Mouse (Mus musculus): ENCODE results near the gene Picalm. TPM values are rescaled to one million over a fixed set of nuclear protein-coding genes. Genes with fewer than 3 reads are reported as not detected.
"Not testable (repeated sequence)": the region's sequence is repeated elsewhere in the genome, so short reads cannot be mapped to it uniquely, and the experiment has no call there.

Gene Picalm
- polyA plus RNA-seq, 2 experiments from 2014 or later = 49.7 to 85.7 TPM

DNA sequence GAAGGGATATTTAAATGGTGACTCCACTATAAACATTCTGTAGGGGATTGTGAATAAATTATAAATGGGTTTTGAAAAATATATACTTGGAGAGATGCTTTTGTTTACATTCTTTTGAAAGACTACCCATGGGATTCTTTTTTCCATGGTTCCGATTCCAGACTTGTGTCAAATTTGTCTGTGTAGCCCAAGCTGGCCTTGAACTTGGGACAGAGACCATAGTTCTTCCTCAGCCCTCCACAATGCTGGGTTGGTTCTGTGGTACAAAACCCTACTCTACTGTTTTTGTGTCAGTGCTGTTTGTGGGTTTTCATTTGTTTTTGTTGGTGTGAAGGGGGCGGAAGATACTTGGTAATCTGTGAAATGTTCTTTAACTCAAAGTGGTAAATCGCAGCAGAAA, 2.3 kb downstream of the Picalm start:
- ATAC-seq = no peak

DNA sequence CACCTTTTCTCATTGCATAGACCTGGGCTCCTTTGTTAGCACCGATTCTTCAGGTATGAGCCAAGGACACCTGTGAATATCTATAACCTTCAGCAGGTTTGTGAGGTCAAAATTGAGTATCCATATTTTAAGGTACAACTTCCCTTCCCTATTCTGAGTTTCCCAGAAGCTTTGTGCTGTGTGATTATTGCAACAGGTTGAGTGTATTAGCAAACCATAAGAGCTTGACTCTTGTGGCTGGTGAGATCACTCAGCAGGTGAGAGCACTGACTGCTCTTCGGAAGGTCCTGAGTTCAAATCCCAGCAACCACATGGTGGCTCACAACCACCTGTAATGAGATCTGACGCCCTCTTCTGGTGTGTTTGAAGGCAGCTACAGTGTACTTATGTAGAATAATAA, 6.7 kb downstream of the Picalm start:
- ATAC-seq = no peak

DNA sequence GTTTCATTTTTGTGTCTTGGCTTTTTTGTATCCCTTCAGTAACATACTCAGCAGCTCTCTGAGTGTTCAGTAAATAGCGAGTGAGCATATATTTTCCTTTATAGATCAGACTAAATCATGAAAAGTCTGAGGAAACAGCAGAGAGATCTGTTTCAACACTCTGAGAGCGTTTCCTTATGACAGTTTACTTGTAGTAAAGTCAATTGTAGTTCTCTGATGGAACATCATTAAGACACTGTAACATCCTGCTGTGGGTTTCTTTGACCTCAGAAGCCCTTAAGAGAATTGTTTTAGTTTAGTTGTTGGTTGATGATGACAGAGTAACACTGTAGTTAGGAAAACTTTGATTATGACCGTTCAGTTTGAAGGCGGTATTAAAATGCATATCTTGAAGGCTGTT, 8.3 kb downstream of the Picalm start:
- peak; percentile 79 for ATAC-seq

DNA sequence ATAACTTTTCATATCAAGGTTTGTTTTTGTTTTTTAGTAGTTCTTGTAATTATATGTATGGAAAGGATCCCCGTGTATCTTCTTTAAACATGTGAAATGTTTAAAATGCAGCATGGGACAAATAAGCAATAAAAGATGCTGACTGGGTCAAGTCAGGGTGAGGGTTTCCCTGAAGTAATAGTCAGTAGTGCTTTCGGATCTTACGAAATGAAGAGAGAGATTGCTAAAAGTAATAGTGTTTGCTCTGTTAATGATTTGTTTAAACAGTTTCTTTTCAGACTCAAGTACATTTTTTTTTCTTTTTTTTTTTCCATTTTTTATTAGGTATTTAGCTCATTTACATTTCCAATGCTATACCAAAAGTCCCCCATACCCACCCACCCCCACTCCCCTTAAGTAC, 10.3 kb downstream of the Picalm start:
- ATAC-seq = no peak

DNA sequence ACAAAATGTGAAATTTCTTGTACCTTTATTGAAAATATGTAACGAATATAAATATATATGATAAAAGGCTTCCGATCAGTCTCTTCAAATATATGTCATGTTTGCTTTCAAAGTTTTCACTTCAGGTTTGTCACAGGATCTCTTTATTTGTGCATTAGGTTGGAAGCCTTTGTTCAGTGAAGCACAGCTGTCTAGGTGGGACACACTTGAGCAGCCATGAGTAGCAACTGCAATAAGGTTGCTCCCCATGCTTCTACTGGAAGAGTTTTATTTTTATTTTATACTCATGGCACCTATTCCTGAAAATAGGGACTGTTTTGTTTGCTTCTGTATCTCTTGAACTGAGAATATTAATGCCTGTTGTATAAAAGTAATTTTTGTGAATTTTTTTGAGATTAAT, 14.3 kb downstream of the Picalm start:
- no peak for ATAC-seq

- no peak for ATAC-seq
Measured at GRCm38 (mm10) chr7:90144971-90145370, 15.0 kb downstream of the Picalm start.

DNA sequence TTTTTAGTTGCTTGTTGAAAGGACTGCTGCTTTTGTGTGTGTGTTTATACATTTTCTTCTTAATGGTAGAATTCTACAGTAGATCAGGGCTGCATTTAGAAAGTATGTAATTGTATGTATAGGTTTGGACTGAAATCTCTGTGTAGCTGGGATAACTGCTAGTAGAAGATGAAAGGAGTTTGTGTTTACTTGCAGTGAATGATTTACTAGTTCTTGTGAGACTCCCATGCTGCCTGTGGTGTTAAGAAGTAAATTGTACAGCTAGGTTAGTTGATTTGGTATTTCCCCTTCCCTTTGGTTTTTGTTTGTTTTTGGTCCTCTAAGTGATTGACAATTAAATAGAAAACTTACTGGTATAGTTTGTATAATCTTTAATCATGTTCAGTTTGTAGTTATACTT, 15.4 kb downstream of the Picalm start:
- ATAC-seq = no peak

DNA sequence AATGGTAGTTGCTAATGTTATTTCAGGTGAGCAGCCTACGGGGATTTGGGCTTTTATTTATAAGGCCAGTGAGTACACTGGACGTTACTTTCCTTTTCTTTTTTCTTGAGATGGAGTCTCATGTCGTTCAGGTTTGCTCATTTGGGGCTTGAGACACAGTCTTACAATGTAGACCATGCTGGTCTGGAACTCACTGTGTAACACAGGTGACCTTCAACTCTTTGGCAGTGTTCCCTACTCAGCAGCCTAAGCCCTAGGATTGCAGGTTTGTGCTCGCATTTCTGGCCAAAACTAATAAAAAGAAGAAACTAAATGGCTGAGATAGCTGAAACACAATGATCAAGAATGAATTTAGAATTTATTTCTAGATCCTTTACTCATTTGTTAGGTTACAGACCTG, 15.9 kb downstream of the Picalm start:
- ATAC-seq = no peak

GRCm38 (mm10) chr7:90146321-90146720, 16.3 kb downstream of the Picalm start:
- ATAC-seq = peak; percentile 79

- ATAC-seq = no peak
Measured at GRCm38 (mm10) chr7:90148023-90148422, 18.0 kb downstream of the Picalm start.

DNA sequence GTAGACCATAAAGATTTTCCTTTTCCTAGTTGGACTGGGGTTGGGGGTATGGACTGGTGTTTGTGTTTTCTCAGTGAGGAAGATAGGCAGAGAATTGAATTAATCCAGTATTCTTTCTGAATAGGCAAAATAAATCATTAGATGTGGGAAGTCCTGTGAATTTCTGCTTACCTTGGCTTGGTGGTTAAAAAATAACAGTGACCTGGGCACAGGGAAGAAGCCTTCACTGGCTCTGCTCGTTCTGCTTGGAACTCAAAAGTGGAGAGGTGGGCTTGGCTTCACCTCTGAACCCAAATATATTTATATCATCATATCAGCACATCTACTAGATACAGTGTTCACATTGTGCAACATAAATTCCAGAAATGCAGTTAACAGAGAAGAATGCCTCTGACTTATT, 18.5 kb downstream of the Picalm start:
- no peak for ATAC-seq

GRCm38 (mm10) chr7:90150311-90150710, 20.3 kb downstream of the Picalm start:
- ATAC-seq = peak; percentile 55

- no peak for ATAC-seq
Measured at GRCm38 (mm10) chr7:90158034-90158433, 28.0 kb downstream of the Picalm start.

DNA sequence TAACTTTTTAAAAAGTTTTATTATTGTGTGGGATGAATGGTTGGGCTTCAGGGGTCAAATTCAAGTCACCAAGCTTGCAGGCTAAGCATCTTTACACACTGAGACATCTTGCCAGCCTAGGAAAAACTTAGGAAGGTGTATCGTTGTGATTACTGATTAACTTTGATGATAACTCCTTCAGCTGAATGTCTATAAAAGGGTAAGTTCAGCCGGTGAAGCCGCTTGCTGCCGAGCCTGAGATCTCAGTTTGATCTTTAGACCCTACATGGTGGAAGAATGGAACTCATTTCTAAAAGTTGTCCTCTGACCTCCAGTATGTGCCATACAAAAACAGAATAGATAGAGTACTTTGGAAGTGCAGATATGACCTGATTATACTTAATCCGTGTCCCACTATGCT, 30.6 kb downstream of the Picalm start:
- no peak for ATAC-seq

DNA sequence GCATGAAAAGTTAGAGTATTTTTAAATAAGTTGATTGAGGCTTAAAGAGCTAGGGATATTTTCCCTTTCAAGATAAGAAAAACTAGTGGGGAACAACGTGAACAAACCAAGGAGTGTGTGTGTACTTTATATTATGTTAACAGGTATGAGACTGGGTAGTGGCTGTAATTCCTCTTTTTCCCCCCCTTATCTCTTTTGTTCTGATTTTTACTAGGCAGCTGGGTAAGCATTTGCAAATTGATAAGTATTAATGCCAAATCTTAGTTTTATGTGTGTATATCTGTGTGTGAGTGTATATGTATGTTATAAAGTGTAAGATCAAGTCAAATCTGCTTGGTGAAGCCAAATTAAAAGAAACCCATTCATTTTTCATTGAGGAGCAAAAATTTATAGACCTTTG, 34.3 kb downstream of the Picalm start:
- no peak for ATAC-seq

DNA sequence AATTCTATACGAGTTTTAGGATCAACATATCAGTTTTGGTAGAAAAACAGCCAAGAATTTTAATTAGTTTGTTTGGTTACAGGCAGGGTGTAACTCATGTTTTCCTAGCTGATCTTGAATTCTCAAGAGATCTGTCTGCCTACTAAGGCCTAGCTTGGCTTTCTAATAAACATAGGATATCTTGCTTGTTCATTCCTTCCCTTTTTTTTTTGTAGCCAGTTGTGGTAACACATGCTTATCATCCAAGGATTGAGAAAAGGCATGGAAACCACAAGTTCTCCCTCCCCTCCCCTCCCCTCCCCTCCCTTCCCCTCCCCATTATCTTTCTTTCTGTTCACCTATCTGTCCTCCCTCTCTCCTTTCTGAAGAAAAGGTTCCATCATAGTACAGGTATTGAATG, 36.0 kb downstream of the Picalm start:
- ATAC-seq = no peak

- ATAC-seq = not testable (repeated sequence)
Measured at GRCm38 (mm10) chr7:90167777-90168176, 37.8 kb downstream of the Picalm start.

- ATAC-seq = no peak
Measured at GRCm38 (mm10) chr7:90173778-90174177, 43.8 kb downstream of the Picalm start.

DNA sequence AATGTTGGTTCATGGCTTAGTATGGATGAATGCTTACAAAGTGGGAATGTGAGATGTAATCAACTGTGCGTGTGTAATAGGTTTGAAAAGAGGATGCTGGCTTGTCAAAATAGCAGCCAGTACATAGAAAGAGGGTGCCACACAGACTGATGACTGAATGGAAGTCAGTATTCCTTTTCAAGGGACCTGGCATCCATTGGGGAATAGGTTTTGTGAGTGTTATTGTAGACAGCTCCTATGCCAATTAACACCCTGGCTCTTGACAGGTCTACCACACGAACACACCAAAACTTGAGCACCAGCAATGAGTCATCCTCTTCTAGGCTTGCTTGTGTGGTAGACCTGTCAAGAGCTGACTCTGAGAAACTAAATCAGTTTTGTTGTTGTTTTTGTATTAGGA, 45.6 kb downstream of the Picalm start:
- no peak for ATAC-seq

GRCm38 (mm10) chr7:90180635-90181034, 50.6 kb downstream of the Picalm start:
- ATAC-seq = no peak

GRCm38 (mm10) chr7:90200251-90200650, 70.2 kb downstream of the Picalm start:
- no peak for ATAC-seq

- ATAC-seq = no peak
Measured at GRCm38 (mm10) chr7:90201877-90202465, 72.0 kb downstream of the Picalm start.

DNA sequence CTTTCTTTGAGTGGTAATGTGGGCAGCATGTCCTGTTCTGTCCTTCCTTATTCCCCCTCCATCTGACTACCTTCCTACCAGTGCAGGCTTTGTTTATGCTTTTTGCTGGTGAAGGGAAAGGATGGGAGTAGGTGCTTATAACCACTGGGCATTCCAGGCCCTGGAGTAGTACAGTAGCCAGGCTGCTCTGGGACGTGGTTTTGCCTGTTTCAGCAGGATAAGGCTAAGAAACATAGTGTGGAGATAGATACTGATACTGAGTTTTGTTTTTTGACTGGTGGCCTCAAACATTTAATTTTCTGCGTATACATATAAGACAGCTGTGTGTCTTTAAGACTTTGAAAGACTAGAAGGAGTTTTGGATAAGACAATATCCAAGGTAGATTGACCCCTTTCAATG, 73.9 kb downstream of the Picalm start:
- no peak for ATAC-seq

DNA sequence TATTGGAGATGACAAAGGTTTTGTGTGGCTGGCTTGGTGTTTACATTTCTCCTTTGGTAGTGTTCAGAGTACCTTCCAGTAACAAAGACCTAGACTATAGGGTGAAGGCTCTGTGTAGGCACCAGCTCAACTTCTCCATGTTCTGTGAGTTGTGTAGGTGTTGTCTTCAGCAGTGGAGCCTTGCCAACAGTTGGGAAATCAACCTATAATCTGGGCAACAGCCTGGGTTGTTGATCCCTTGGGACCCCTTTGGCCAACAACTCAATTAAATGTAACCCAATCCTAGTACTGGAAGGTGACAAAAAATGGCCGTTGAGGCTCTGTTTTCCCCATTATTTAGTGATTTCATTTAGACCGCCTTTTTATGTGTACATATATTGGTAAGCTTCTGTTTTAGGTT, 80.1 kb downstream of the Picalm start:
- no peak for ATAC-seq

- no peak for ATAC-seq
Measured at GRCm38 (mm10) chr7:90210947-90211346, 80.9 kb downstream of the Picalm start.

DNA sequence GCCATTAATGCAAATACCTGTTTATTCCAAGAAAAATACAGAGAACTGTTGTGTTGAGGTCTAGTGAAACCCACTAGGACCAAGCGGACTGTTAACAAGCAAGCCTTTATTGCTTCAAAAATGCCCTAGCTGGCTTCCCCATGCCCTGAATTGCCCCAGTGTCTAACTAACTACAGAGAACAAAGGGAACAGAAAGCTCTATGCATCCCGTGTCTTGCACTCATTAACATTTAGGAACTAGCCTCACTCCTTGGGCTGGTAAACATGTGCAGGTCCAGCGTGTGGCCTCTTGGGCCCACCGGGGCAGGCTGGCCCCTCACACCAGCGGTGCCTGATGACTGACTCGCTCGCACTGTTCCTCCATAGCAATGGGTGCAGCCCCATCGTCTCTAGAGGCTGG, 86.5 kb downstream of the Picalm start:
- no peak for ATAC-seq
